Mouse (Mus musculus) MEL (cell line): ENCODE measurements around the gene Tcf23. TPM values are rescaled to one million over a fixed set of nuclear protein-coding genes. Genes with fewer than 3 reads are reported as not detected.

ENCODE experiments used
- DNase-seq: peaks from one replicate; pipeline ENCODE4 v3.0.0; 2011; ENCODE audit warnings: low read depth, low spot score
- H3K27ac ChIP-seq: 2 replicates; pipeline ENCODE4 v1.5.1; 2012; ENCODE audit warnings: low read depth, mild to moderate bottlenecking, control low read depth, low read length, moderate library complexity; ENCODE audit not compliant: control insufficient read depth
- H3K27me3 ChIP-seq, 2 experiments: fragments of 150-350 bp in 1 of 2; sonication (generic) in 1 of 2; 2 replicates each; pipeline ENCODE4 v1.6.1; 2012; ENCODE audit warnings: low read length in 2 of 2, mild to moderate bottlenecking in 2 of 2, improper control_type of control experiment in 1 of 2, moderate library complexity in 1 of 2; ENCODE audit not compliant: insufficient read depth in 2 of 2, control insufficient read depth in 1 of 2
- H3K36me3 ChIP-seq, 2 experiments: 2 replicates each; pipeline ENCODE4 v1.6.1; 2012 to 2014; ENCODE audit warnings: low read length in 2 of 2, improper control_type of control experiment in 1 of 2, inconsistent platforms in 1 of 2, mild to moderate bottlenecking in 1 of 2; ENCODE audit not compliant: insufficient read depth in 2 of 2, control insufficient read depth in 1 of 2
- H3K4me1 ChIP-seq, 2 experiments: fragments of 150-350 bp in 1 of 2; sonication (generic) in 1 of 2; 2 replicates each; pipeline ENCODE4 v1.6.1; 2012; ENCODE audit warnings: low read length in 2 of 2, improper control_type of control experiment in 1 of 2, mild to moderate bottlenecking in 1 of 2; ENCODE audit not compliant: insufficient read depth in 2 of 2, control insufficient read depth in 1 of 2
- H3K4me3 ChIP-seq, 2 experiments: fragments of 150-350 bp in 1 of 2; sonication (generic) in 1 of 2; 2 replicates each; pipeline ENCODE4 v1.5.1; 2012; ENCODE audit warnings: low read depth in 2 of 2, low read length in 2 of 2, mild to moderate bottlenecking in 2 of 2, moderate library complexity in 2 of 2, control low read depth in 1 of 2, improper control_type of control experiment in 1 of 2; ENCODE audit not compliant: control insufficient read depth in 1 of 2, insufficient read depth in 1 of 2
- H3K79me2 ChIP-seq: 2 replicates; pipeline ENCODE4 v1.6.1; 2012; ENCODE audit warnings: mild to moderate bottlenecking, low read length, moderate library complexity; ENCODE audit not compliant: control insufficient read depth, poor library complexity, insufficient read depth
- H3K9ac ChIP-seq: 2 replicates; pipeline ENCODE4 v1.6.1; 2012; ENCODE audit warnings: low read depth, mild to moderate bottlenecking, control low read depth, low read length, moderate library complexity; ENCODE audit not compliant: control insufficient read depth, poor library complexity, severe bottlenecking
- H3K9me3 ChIP-seq: fragments of 150-350 bp; sonication (generic); replicated peaks from 2 replicates; pipeline ENCODE4 v1.6.1; 2012; ENCODE audit warnings: mild to moderate bottlenecking, low read length, improper control_type of control experiment, moderate library complexity; ENCODE audit not compliant: insufficient read depth
- BHLHE40 ChIP-seq: IDR thresholded peaks from 2 replicates; pipeline ENCODE4 v1.6.1; 2012; ENCODE audit warnings: low read depth, mild to moderate bottlenecking, inconsistent platforms, low read length, improper control_type of control experiment, borderline replicate concordance
- CHD1 ChIP-seq: IDR thresholded peaks from 2 replicates; pipeline ENCODE4 v1.6.1; 2012; ENCODE audit warnings: low read depth, mild to moderate bottlenecking, inconsistent platforms, low read length, improper control_type of control experiment
- GABPA ChIP-seq: IDR thresholded peaks from 2 replicates; pipeline ENCODE4 v1.6.1; 2012; ENCODE audit warnings: low read depth, mild to moderate bottlenecking, inconsistent platforms, low read length, improper control_type of control experiment, moderate library complexity
- HCFC1 ChIP-seq: IDR thresholded peaks from 2 replicates; pipeline ENCODE4 v1.6.1; 2012; ENCODE audit warnings: low read depth, mild to moderate bottlenecking, inconsistent platforms, low read length, improper control_type of control experiment, moderate library complexity
- KAT2A ChIP-seq: conservative IDR thresholded peaks from 2 replicates; pipeline ENCODE4 v1.6.1; 2012; ENCODE audit warnings: low read depth, low read length, improper control_type of control experiment, inconsistent platforms
- MAZ ChIP-seq: IDR thresholded peaks from 2 replicates; pipeline ENCODE4 v1.6.1; 2012; ENCODE audit warnings: low read depth, mild to moderate bottlenecking, inconsistent platforms, low read length, improper control_type of control experiment
- MXI1 ChIP-seq: IDR thresholded peaks from 2 replicates; pipeline ENCODE4 v1.6.1; 2011; ENCODE audit warnings: mild to moderate bottlenecking, low read depth, low read length, improper control_type of control experiment
- MYB ChIP-seq: IDR thresholded peaks from 2 replicates; pipeline ENCODE4 v1.6.1; 2011; ENCODE audit warnings: mild to moderate bottlenecking, low read depth, low read length, improper control_type of control experiment
- MYC ChIP-seq: IDR thresholded peaks from 2 replicates; pipeline ENCODE4 v1.6.1; 2011; ENCODE audit warnings: low read depth, mild to moderate bottlenecking, low read length, improper control_type of control experiment, moderate library complexity
- NELFE ChIP-seq: IDR thresholded peaks from 2 replicates; pipeline ENCODE4 v1.6.1; 2011; ENCODE audit warnings: low read depth, low read length, improper control_type of control experiment
- POLR2A ChIP-seq, 2 experiments: IDR thresholded peaks; 2 replicates each; pipeline ENCODE4 v1.6.1; 2011 to 2012; ENCODE audit warnings: low read length in 2 of 2, mild to moderate bottlenecking in 2 of 2, control low read depth in 1 of 2, improper control_type of control experiment in 1 of 2, low read depth in 1 of 2, moderate library complexity in 1 of 2; ENCODE audit not compliant: control insufficient read depth in 1 of 2, insufficient read depth in 1 of 2, poor library complexity in 1 of 2
- POLR2AphosphoS5 ChIP-seq: IDR thresholded peaks from 2 replicates; pipeline ENCODE4 v1.6.1; 2012; ENCODE audit warnings: low read depth, borderline replicate concordance, mild to moderate bottlenecking, inconsistent platforms, low read length, moderate library complexity, mixed read lengths
- RCOR1 ChIP-seq: IDR thresholded peaks from 2 replicates; pipeline ENCODE4 v1.6.1; 2012; ENCODE audit warnings: low read depth, mild to moderate bottlenecking, inconsistent platforms, low read length, improper control_type of control experiment
- SIN3A ChIP-seq: IDR thresholded peaks from 2 replicates; pipeline ENCODE4 v1.6.1; 2012; ENCODE audit warnings: low read length, improper control_type of control experiment, inconsistent platforms
- SMC3 ChIP-seq: IDR thresholded peaks from 2 replicates; pipeline ENCODE4 v1.6.1; 2011; ENCODE audit warnings: low read depth, low read length, improper control_type of control experiment
- TBP ChIP-seq: IDR thresholded peaks from 2 replicates; pipeline ENCODE4 v1.8.0; 2011; ENCODE audit warnings: low read depth, low read length, improper control_type of control experiment
- TCF12 ChIP-seq: IDR thresholded peaks from 2 replicates; pipeline ENCODE4 v1.6.1; 2014; ENCODE audit warnings: low read depth, mild to moderate bottlenecking, inconsistent platforms, low read length, improper control_type of control experiment, moderate library complexity
- USF2 ChIP-seq, 2 experiments: IDR thresholded peaks; 2 replicates each; pipeline ENCODE4 v1.6.1; 2011 to 2012; ENCODE audit warnings: improper control_type of control experiment in 2 of 2, low read length in 2 of 2, borderline replicate concordance in 1 of 2, inconsistent platforms in 1 of 2, low read depth in 1 of 2, mild to moderate bottlenecking in 1 of 2; ENCODE audit not compliant: insufficient read depth in 1 of 2
- ZC3H11A ChIP-seq: IDR thresholded peaks from 2 replicates; pipeline ENCODE4 v1.6.1; 2012; ENCODE audit warnings: low read depth, mild to moderate bottlenecking, inconsistent platforms, low read length, improper control_type of control experiment
- ZMIZ1 ChIP-seq: IDR thresholded peaks from 2 replicates; pipeline ENCODE4 v1.6.1; 2012; ENCODE audit warnings: low read depth, mild to moderate bottlenecking, inconsistent platforms, low read length, improper control_type of control experiment, moderate library complexity
- polyA plus RNA-seq, 2 experiments: library from polyadenylated mRNA; stranded (reverse) in 1 of 2; unstranded in 1 of 2; fragments of >175 nt in 1 of 2; fragments of >200 nt in 1 of 2; gene quantifications; 2 replicates each; pipeline versions ENCODE4 v1.2.1 to v1.2.4; 2012; ENCODE audit warnings: low replicate concordance in 2 of 2, low read depth in 1 of 2; ENCODE audit not compliant: insufficient read length in 2 of 2, insufficient read depth in 1 of 2, missing spikeins in 1 of 2
- total RNA-seq: library from RNA; depleted of rRNA; stranded (reverse); fragments of 300-350 nt; gene quantifications from 2 replicates; pipeline ENCODE4 v1.2.3, GENCODE M21; 2012

Tcf23 gene
- total and polyA plus RNA-seq, 3 experiments = 0.07 to 0.08 TPM; not detected in 1

GRCm38 (mm10) chr5:30952551-30952950, 15.9 kb upstream of the Tcf23 start:
- peaks cover 3 to 7% of the 10 kb centered on the region in 2 experiments; a peak in 3 of 4 replicates for H3K36me3 ChIP-seq
- peaks cover 2 to 14% of the 10 kb centered on the region in 2 experiments; a peak in 3 of 4 replicates for H3K4me1 ChIP-seq
- no peaks in the 10 kb centered on the region for H3K9me3 ChIP-seq
- no peak overlapping the region for H3K9ac ChIP-seq
- TF ChIP-seq TCF12 = no peak
- no peak for TF ChIP-seq BHLHE40
- no peak for TF ChIP-seq KAT2A
- TF ChIP-seq HCFC1 = no peak
- no peak for TF ChIP-seq CHD1
- no peak for TF ChIP-seq SIN3A
- TF ChIP-seq USF2 (IDR thresholded peaks at IDR 0.05; ENCODE audit: borderline replicate concordance in 1 of 2, insufficient read depth in 1 of 2, low read depth in 1 of 2, low read length in 2 of 2) = no peak
- no peak for TF ChIP-seq GABPA
- no peak for TF ChIP-seq MYB
- no peak for TF ChIP-seq ZC3H11A
- TF ChIP-seq NELFE = no peak
- TF ChIP-seq POLR2AphosphoS5 = no peak
- TF ChIP-seq MXI1 = no peak
- no peak for TF ChIP-seq TBP
- TF ChIP-seq ZMIZ1 = peak; percentile 61; the same call in 1 of the 2 replicates
- peak in 1 of 2 experiments; percentile 42; a peak in 2 of 4 replicates for TF ChIP-seq POLR2A (IDR thresholded peaks at IDR 0.05; ENCODE audit: control insufficient read depth in 1 of 2, insufficient read depth in 1 of 2, low read depth in 1 of 2, low read length in 2 of 2, poor library complexity in 1 of 2)
- TF ChIP-seq MAZ = no peak
- TF ChIP-seq, all 39 proteins: peak for 2
- no peak overlapping the region for H3K27ac ChIP-seq
- no peaks in the 10 kb centered on the region for H3K27me3 ChIP-seq
- no peak for DNase-seq
- H3K4me3 ChIP-seq = no peak overlapping the region
- peaks cover 3% of the 10 kb centered on the region; the same call in 1 of the 2 replicates for H3K79me2 ChIP-seq

GRCm38 (mm10) chr5:30954065-30954464, 14.4 kb upstream of the Tcf23 start:
- TF ChIP-seq TBP = no peak
- TF ChIP-seq RCOR1 = no peak
- no peak for TF ChIP-seq SMC3
- no peak for TF ChIP-seq MAZ
- TF ChIP-seq USF2 (IDR thresholded peaks at IDR 0.05; ENCODE audit: borderline replicate concordance in 1 of 2, insufficient read depth in 1 of 2, low read depth in 1 of 2, low read length in 2 of 2) = no peak
- TF ChIP-seq MYC = no peak
- TF ChIP-seq, all 39 proteins: peak for 0
- Histone ChIP-seq H3K36me3 (peaks cover 4 to 16% of the 10 kb centered on the region in 2 experiments; a peak in 3 of 4 replicates), H3K27me3 (no peaks in the 10 kb centered on the region), H3K4me1 (peaks cover 2 to 22% of the 10 kb centered on the region in 2 experiments; a peak in 3 of 4 replicates), H3K9ac (no peak overlapping the region), H3K9me3 (no peaks in the 10 kb centered on the region), H3K79me2 (peaks cover 18% of the 10 kb centered on the region), H3K4me3 (no peak overlapping the region), H3K27ac (no peak overlapping the region)
- no peak for DNase-seq
